Mouse (Mus musculus) limb, embryonic 14.5 days (tissue): Measurements from ENCODE around the gene Hdc. TPM values are rescaled to one million over a fixed set of nuclear protein-coding genes. Genes with fewer than 3 reads are reported as not detected.

Experiments used
- ATAC-seq: fragments of 200-750 bp; cut with Nextera tagmentation; 2 replicates; pipeline ENCODE4 v1.8.0; 2017; ENCODE audit warnings: low read depth, moderate number of reproducible peaks, moderate TSS enrichment; ENCODE audit not compliant: low FRiP score
- DNase-seq: peaks from one replicate; pipeline ENCODE4 v3.0.0-alpha.2; 2015; ENCODE audit warnings: low spot score
- H3K27ac ChIP-seq: fragments of 300-500 bp; sonication (generic); replicated peaks from 2 replicates; pipeline ENCODE4 v1.5.1; 2014; ENCODE audit warnings: low read depth, mild to moderate bottlenecking, low read length, moderate library complexity, mixed read lengths
- H3K27me3 ChIP-seq: fragments of 300-500 bp; sonication (generic); 2 replicates; pipeline ENCODE4 v1.6.1; 2014; ENCODE audit warnings: low read length, mixed read lengths; ENCODE audit not compliant: control insufficient read depth, insufficient read depth
- H3K36me3 ChIP-seq: fragments of 300-500 bp; sonication (generic); 2 replicates; pipeline ENCODE4 v1.6.1; 2014; ENCODE audit warnings: mild to moderate bottlenecking, low read length, moderate library complexity, mixed read lengths; ENCODE audit not compliant: control insufficient read depth, insufficient read depth
- H3K4me1 ChIP-seq: fragments of 300-500 bp; sonication (generic); 2 replicates; pipeline ENCODE4 v1.6.1; 2014; ENCODE audit warnings: antibody characterized with exemption, low read length, mixed read lengths; ENCODE audit not compliant: control insufficient read depth, insufficient read depth
- H3K4me2 ChIP-seq: fragments of 300-500 bp; sonication (generic); replicated peaks from 2 replicates; pipeline ENCODE4 v1.6.1; 2014; ENCODE audit warnings: low read depth, mild to moderate bottlenecking, low read length, moderate library complexity; ENCODE audit not compliant: severe bottlenecking
- H3K4me3 ChIP-seq: fragments of 300-500 bp; sonication (generic); replicated peaks from 2 replicates; pipeline ENCODE4 v1.5.1; 2014; ENCODE audit warnings: low read length
- H3K9ac ChIP-seq: fragments of 300-500 bp; sonication (generic); 2 replicates; pipeline ENCODE4 v1.6.1; 2014; ENCODE audit warnings: mild to moderate bottlenecking, low read depth, low read length, moderate library complexity; ENCODE audit not compliant: severe bottlenecking
- H3K9me3 ChIP-seq: fragments of 300-500 bp; sonication (generic); 2 replicates; pipeline ENCODE4 v1.6.1; 2016; ENCODE audit warnings: low read length; ENCODE audit not compliant: control insufficient read depth
- POLR2A ChIP-seq: fragments of 200-500 bp; IDR thresholded peaks from 2 replicates; pipeline ENCODE4 v1.8.0; 2012; ENCODE audit warnings: inconsistent platforms, mild to moderate bottlenecking, moderate library complexity, borderline replicate concordance; ENCODE audit not compliant: insufficient read depth, insufficient read length; ENCODE audit errors: extremely low read depth
- WGBS: fragments of 180-500 bp; shearing (Covaris S2); extraction: QIAGEN DNeasy Blood & Tissue Kit; methylation state at CpG from one replicate; pipeline ENCODE4 v1.1.7; 2014; 5-methylcytosine and 5-hydroxymethylcytosine counted together
- polyA plus RNA-seq, 2 experiments: library from polyadenylated mRNA; depleted of rRNA in 1 of 2; stranded (reverse) in 1 of 2; unstranded in 1 of 2; fragments of >200 nt; fragmentation: Nextera tagmentation in 1 of 2; extraction: Ambion mirVana in 1 of 2; gene quantifications; 2 replicates each; pipeline versions ENCODE4 v1.2.1 to v1.2.3; 2012 to 2014

The Hdc gene
- polyA plus RNA-seq, 2 experiments: 19.3 to 40.6 TPM

GRCm38 (mm10) chr2:126545297-126545696 lies 73.8 kb downstream of the Hdc start:
- 78% methylated on average over 5 of the region's 5 CpGs for WGBS
- no peak for DNase-seq
- Histone ChIP-seq H3K9me3 (no peaks in the 10 kb centered on the region), H3K27ac (no peak overlapping the region), H3K9ac (no peak overlapping the region), H3K36me3 (no peaks in the 10 kb centered on the region), H3K27me3 (peaks cover 4% of the 10 kb centered on the region; the same call in 1 of the 2 replicates), H3K4me1 (no peaks in the 10 kb centered on the region), H3K4me2 (no peak overlapping the region), H3K4me3 (no peak overlapping the region)
- ATAC-seq: no peak
- no peak for TF ChIP-seq POLR2A

Other genes with a start within 250 kb of the Hdc start
- gene Atp8b4, start 118.6 kb downstream of the Hdc start, polyA plus RNA-seq (2012; rRNA removed): 0.40 and 0.63 TPM in 2 replicates
- gene Atp8b4, start 118.6 kb downstream of the Hdc start, polyA plus RNA-seq (2014; fragmentation: Nextera tagmentation; extraction: Ambion mirVana): 0.36 and 0.48 TPM in 2 replicates
- gene Slc27a2, start 66.9 kb downstream of the Hdc start, polyA plus RNA-seq (2012; rRNA removed): 0.58 and 0.94 TPM in 2 replicates
- 0.29 and 0.51 TPM in 2 replicates for gene Slc27a2, start 66.9 kb downstream of the Hdc start, polyA plus RNA-seq (2014; fragmentation: Nextera tagmentation; extraction: Ambion mirVana)
- 44.6 and 45.3 TPM in 2 replicates for gene Gabpb1, start 57.0 kb upstream of the Hdc start, polyA plus RNA-seq (2012; rRNA removed)
- 48.0 and 59.5 TPM in 2 replicates for gene Gabpb1, start 57.0 kb upstream of the Hdc start, polyA plus RNA-seq (2014; fragmentation: Nextera tagmentation; extraction: Ambion mirVana)
- gene Usp8, start 88.0 kb upstream of the Hdc start, polyA plus RNA-seq (2012; rRNA removed): 33.4 and 37.0 TPM in 2 replicates
- gene Usp8, start 88.0 kb upstream of the Hdc start, polyA plus RNA-seq (2014; fragmentation: Nextera tagmentation; extraction: Ambion mirVana): 39.0 and 43.1 TPM in 2 replicates
- gene Usp50, start 164.2 kb upstream of the Hdc start, polyA plus RNA-seq (2012; rRNA removed): 0.73 and 1.2 TPM in 2 replicates
- gene Usp50, start 164.2 kb upstream of the Hdc start, polyA plus RNA-seq (2014; fragmentation: Nextera tagmentation; extraction: Ambion mirVana): 2.9 and 3.0 TPM in 2 replicates